Mouse (Mus musculus): ENCODE measurements around the gene Arhgdig.
A peak's percentile ranks its signal among the peaks of the same experiment; 100 is the strongest.

Gene Arhgdig

DNA sequence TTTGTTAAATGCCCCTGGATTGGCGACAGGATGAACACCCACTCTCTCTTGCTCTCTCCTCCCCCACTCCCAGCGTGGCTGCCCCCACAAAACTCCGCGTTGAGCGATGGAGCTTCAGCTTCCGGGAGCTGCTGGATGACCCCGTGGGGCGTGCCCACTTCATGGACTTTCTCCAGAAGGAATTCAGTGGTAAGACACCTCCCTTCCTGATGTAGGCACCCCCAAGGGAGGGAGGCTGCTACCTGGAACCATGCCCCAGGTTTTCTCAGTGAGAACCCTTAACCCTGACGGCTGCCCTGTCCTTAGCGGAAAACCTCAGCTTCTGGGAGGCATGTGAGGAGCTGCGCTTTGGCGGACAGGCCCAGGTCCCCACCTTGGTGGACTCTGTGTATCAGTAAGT lies at the start of gene Arhgdig:
TSS of gene Arhgdig (minus strand) at position 101 of the 400 bp plus-strand sequence.
- DNase-seq (ENCODE audit: low spot score) = no peak

DNA sequence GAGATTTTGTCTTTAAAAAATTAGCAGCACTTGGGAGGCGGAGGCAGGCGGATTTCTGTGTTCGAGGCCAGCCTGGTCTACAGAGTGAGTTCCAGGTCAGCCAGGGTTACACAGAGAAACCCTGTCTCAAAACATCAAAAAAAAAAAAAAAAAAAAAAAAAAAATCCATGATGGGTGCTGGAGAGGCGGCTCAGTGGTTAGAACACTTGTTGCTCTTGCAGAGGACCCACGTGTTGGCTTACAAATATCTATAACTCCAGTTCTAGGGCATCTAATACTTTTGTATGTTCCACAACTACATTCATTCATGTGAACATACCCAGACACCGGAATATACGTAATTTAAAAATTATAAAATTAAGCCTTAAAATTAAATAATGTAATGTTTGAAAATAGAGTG lies 47.7 kb upstream of the Arhgdig start:
- no peak for DNase-seq (ENCODE audit: low spot score)

DNA sequence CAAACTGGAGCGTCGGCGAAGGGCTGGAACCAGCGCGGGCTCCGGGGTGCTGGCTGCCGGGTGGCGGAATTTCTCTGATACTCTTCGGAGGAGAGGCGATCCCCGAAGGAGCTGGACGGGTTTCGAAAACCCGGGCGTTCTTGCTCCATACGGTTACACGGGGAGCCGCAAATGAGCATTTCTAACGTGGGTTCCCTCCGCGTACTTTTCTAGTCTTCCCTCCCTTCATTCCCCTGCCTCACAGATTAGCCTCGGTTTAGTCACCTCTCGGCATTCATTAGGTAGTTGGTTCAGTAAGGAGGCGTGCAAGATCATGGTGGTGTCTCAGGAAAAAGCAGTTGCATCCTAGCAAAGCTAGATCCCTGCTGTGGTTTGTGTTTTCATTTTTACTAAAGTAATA lies 45.8 kb upstream of the Arhgdig start:
- DNase-seq (ENCODE audit: low spot score) = no peak

DNA sequence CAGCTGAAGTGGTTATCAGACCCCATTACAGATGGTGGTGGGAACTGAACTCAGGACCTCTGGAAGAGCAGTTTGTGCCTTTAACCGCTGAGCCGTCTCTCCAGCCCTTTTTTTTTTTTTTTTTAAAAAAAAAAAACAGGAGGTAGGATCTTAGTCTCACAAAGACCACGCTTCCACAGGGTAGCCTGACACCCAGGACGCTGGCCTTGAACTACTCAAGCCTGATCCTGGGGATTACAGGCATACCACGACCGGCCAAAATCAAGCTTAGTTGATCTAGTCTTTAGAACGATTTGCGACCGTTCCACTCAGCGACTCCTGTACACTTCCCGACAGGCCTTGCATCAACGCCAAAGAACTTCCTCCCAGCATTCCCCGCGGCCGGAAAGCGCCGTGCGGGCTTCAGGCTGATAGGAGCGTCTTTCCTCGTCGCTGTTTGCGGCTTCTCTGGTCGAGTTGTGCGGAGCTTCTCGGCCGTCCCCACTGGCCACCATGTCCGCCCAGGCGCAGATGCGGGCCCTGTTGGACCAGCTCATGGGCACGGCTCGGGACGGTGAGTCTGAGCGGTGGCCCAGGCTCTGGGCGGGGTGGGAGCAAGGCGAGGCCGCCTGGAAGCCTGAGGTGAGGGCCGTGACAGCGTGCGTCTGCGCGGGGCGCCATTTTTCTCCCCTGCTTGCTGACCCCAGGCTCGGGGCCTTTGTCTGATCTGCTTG lies 45.1 kb upstream of the Arhgdig start, which contains the start of gene Luc7l:
TSS of gene Luc7l (plus strand) at position 358 of the 713 bp plus-strand sequence.
- peak; percentile 88 for DNase-seq (ENCODE audit: low spot score)

DNA sequence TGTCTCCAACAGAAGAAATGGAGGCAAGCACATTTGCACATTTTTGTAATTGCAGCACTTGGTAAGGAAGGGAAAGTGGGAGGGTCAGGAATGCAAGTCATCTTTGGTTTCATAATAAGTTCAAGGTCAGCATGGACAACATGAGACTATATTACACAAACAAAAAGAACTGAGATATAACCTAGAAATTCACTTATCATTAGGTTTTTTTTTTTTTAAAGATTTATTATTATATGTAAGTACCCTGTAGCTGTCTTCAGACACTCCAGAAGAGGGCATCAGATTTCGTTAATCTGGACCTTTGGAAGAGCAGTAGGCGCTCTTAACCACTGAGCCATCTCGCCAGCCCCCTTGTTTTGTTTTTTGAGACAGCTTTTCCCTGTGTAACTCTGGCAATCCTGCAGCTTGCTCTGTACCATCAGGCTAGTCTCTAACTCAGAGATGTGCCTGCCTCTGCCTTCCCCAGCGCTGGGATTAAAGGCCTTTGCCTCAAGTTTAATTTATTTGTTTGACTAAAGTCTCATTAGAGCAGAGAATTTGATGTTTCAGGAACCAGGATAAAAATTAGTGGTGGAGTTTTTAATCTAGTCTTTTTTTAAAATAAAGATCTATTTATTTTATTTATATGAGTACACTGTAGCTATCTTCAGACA lies 44.4 kb upstream of the Arhgdig start:
- no peak for DNase-seq (ENCODE audit: low spot score)

DNA sequence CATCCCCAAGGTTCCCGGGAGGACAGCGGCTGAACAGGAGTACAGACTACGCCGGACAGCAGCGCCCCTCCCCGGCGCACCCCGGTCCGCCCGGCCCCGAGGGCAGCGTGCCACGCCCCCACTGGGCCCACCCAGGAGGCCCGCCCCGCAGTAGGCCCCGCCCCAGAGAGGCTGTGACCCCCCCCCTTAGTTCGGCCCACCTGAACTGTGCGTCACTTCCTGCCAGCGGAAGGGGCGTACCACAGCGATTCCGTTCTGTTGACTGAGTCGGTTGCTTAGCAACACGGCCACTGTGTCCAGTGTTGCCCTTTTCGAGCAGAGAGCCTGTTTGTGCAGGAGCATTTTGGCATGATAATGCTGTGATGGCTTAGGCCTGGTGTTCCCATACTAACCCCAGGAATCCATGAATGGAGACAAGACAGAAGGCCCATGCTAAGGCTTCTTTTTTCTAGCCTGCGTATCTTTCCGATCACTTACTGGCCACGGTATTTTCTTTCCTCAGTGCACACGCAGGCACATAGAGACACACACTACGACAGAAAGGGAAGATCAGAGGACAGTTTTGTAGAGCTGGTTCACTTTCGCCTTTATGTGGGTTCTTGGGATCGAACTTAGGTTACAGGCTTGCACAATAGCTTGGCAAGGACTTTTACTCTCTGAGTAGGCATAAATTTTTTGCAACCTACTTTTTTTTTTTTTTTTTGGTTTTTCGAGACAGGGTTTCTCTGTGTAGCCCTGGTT lies 36.7 kb upstream of the Arhgdig start, which contains the start of gene Fam234a:
TSS of gene Fam234a (minus strand) at position 142 of the 741 bp plus-strand sequence.
- peak; percentile 91 for DNase-seq (ENCODE audit: low spot score)

DNA sequence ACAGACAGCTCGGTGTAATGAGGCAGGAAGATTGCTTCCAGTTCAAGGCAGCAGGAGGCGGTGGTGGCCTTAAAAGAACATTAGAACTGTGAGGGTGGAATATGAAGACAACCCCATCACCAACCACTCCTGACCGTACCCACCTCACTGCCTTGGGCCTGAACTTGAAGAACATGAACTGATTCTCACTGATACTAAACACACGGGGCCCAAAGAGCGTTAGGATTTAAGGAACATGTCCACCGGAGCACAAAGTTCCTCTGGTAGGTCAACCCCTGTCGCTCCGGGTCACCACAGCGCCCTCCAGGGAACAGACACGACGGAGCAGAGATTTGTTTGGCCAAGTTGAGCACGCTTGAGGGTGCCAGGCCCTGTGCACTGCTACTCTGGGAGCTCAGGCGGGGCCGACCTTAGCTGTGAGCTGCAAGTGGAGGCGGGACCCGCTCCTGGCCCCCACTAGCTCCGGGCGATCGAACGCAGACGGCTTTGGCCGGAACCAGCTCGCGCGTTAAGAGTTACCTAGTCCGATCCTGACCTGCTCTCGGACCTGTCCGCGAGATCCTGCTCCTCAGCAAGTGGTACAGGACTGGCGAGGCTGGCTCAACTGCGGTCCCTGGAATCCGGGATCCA lies 36.0 kb upstream of the Arhgdig start:
- no peak for DNase-seq (ENCODE audit: low spot score)

DNA sequence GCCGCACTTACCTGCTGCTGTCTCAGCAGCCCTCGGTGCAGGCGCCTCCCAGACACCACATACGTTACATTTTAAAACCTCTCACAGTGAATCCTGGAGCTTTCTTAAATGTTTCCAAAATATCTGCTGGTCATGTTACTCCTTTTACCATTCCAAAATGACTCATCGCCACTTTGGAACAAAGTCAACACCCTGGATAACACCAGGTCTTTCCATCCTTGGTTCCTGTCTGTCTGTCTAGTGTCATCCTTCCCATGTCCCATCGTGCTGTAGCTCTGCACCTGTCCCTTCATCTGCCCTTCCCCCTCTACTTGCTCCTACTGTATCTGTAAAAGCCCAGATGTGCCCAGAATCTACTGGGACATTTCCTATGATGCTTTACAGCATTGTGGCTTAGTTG lies 33.4 kb upstream of the Arhgdig start:
- no peak for DNase-seq (ENCODE audit: low spot score)

DNA sequence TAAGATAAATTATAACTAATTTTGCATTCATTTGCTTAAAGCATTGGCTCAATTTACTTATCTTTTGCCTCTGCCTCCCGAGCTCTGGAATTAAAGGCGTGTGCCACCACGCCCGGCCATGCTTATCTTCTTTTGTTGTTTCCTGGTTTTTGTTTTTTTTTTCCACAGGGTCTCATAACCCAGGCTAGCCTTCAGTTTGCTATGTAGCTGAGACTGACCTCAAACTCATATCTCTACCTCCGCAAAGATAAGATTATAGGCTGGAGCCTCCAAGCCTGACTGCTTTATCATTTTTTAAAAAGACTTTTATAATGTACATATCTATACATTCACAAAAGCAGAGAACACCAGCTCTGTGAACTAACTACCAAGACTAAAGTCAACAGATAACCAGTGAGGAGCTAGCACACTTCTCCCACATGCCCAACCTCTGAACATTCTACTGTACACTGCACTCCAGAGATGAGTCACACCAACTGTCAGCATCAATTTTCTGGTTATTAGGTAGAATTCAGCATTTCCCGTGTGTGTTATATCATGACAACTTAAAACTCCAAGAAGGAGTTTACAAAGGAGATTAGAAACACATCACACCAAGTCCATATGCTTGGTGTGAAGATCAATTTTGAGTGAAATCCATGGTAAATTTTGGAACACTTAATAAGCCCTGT lies 32.7 kb upstream of the Arhgdig start:
- no peak for DNase-seq (ENCODE audit: low spot score)

DNA sequence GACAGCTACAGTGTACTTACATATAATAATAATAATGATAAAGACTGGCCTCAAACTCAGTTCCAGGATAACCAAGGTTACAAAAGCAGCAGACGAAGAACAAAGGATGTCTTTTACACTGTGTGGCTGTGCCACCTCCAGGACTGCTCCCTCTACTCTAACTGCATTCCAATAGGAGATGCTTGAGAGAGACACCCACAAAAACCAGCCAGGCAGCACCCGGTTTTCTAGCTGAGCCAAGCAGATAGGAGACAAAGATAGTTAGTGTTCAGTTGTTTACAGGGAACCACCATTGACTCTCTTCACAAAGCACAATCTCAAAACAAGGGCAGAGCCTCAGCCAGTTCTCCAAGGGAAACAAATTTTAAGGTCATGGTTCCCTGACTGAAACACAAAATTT lies 32.0 kb upstream of the Arhgdig start:
- no peak for DNase-seq (ENCODE audit: low spot score)

DNA sequence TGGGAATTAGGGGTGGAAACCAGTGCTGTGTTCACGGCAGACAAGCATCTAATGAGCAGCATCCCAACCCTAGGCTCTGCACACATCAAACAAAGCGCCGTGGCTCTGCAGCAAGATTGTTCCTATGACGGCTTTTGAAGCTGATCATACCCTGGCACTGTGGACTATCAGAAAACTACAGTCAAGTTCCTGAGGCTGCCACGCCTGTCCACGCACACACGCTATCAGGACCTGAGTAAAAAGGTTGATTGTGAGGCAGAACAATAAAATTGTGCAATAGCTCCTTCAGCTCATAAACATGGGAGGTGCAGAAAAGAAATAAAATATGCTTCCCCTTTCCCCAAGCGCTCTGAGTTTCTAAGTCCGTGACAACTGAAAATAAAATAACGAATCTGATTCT lies 30.1 kb upstream of the Arhgdig start:
- no peak for DNase-seq (ENCODE audit: low spot score)

DNA sequence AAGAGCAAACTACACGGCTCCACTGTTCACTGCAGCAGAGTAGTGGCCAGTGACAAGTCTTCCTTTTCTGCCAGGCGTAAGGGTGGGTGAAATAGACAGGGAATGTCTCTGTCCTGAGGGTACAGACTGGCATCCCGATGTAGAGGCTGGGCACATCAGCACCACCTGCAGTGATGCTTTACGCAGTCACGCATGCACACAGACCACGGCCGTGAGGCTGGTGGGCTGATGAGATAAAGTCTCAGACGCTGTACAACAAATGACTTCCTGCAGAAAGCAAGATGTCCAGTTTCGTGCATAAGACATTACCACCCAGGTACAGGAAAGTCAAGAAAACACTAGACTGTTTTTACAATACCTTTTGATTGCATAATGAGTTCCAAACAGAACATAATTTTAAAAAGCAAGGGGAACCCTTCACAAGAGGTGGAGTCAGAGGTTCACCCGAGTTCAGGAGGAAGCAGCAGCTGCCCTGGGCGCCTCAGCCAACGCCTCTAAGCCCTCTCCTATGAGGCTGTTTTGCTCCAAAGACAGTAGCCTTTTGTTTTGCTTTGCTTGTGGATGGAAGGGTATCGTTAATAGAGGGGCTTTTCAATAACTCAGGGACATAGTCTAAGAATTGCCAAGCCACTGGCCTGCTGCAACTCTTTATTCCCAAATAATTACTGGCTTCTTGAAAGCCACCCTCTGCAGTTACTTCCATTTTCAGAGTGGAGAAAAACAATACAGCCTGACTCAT lies 27.7 kb upstream of the Arhgdig start:
- no peak for DNase-seq (ENCODE audit: low spot score)

DNA sequence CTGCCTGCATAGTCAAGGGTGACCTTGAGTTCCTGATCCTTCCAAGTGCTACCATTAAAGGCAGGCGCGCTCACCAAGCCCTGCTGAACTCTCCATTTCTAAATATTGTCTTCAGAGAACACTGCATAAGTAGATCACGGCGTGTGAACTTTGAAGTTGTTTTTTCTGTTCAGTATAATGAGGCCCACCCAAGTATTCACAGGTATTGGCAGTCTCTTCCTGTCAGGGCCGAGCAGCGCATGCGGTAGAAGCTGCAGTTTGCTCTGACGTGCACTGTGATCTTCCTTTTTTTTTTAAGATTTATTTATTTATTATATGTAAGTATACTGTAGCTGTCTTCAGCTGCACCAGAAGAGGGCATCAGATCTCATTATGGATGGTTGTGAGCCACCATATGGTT lies 26.8 kb upstream of the Arhgdig start:
- DNase-seq (ENCODE audit: low spot score) = no peak

DNA sequence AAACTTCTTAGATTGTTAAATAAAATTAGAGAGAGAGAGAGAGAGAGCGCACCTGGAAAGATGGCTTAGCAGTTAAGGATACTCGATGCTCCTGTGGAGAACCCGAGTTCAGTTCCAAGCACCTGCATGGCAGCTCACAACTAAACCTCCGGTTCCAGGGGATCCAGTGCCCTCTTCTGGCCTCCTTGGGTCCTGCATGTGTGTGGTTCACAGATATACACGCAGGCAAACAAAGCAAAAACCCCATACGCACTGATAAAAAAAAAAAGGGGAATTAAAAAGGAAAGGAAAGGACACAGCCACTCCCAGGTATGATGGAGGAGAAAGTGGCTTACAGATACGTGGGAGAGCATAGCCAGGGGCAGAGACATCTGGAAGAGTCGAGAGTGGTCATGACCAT lies 25.3 kb upstream of the Arhgdig start:
- no peak for DNase-seq (ENCODE audit: low spot score)

DNA sequence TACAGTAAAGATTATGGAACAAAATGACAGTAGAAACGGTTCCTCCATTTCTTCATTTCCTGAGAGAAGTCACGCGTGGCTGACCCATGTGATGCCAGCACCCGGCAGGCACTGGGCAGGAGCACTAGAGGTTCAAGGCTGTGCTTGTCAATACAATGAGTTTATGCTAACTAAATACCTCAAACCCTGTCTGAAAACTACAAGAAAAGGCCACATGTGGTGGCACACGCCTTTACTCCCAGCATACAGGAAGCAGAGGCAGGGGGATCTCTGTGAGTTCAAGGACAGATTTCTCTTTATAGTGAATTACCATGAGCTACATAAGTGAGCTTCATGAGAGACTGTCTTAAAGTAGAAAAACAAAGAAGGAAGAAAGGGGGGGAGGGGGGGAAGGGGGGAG lies 23.6 kb upstream of the Arhgdig start:
- no peak for DNase-seq (ENCODE audit: low spot score)

DNA sequence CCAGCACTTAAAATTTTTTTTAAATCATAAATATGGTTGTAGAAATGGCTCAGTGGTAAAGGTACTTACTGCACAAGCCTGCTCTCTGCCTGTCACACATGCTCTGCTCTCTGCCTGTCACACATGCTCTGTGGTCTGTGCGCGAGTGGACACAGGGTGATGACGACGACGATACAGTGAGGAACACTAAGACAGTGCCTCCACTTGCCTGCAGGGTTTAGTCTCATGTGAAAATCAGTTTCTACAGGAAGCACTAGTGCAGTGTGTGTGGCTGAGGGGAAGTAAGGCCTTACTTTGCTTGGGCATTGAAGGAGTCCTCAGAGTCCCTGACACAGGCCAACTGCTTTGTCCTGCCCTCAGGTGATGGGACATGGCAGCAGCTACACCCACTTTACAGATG lies 22.2 kb upstream of the Arhgdig start:
- DNase-seq (ENCODE audit: low spot score) = no peak

DNA sequence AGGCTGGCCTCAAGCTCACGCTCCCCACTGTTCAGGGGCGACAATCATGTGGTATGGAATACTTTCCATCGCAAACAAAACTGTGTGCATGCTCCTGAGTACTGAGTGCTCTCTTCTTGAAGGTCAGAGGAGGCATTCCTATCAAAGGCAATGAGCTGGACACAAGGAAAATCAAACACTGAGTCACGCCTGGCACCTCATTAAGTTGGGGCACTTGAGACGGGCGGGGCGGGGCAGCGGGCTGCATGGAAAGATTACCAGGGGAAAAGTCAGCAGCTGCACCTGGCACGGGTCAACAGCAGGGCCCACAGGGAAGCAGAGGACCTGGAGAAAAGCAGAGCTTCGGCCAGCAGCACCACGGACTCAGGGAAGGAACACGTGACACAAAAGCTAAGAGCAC lies 17.6 kb upstream of the Arhgdig start:
- no peak for DNase-seq (ENCODE audit: low spot score)

DNA sequence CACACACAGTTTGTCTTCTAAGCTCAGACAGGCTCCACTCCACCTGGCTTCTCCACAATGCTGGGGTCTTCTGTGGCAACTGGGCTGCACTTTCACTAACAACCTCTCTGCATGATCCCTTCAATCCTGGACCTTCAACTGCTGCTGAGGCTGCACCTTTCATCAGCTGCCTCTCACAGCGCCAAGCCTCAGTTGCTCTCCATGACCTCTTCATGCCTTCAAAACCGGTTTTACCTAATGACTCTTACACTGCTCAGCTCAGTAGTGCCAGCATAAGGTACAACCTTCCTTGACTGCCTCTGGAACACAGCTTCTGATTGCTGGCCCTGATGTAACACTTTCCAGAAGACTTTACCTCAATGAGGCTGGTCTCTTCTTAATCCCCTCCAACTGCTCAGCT lies 13.9 kb upstream of the Arhgdig start:
- DNase-seq (ENCODE audit: low spot score) = no peak

DNA sequence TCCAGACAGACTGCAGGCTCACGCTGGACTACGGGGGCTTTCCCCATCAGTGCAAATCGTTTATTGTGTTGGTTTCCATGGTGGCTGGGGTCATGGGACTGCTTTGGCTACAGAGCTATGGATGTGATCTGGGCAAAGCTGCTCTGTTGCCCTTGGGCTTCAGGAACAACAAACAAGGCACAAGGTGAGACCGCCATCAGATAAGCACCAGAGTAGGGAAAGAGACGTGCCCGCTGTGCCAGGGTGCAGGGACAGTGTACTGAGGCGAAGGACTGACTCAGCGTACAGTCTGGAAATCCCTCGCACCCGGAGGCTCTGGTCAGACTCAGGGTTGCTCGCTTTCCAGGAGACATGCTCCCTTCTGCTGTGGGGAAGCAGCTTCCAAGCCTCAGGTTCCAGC lies 5.1 kb upstream of the Arhgdig start:
- DNase-seq (ENCODE audit: low spot score) = no peak

DNA sequence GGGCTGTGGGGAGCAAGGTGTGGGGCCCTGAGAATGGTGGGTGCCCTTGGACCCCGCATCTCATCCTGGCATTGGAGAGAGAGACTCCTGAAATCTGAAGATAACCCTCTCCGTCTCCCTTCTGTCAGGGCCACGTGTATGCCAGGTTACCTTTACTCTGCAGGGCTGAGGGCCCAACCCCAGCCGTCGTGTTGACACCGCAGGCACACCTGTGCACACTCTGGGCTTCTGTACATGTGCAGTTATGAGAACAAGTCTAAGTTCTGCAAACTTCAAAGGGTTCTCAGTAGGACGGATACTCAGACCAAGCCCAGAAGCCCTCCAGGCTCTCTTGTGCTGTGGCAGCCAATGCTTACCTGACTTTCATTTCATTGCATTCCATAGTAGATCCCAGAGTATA lies 4.7 kb upstream of the Arhgdig start:
- no peak for DNase-seq (ENCODE audit: low spot score)

DNA sequence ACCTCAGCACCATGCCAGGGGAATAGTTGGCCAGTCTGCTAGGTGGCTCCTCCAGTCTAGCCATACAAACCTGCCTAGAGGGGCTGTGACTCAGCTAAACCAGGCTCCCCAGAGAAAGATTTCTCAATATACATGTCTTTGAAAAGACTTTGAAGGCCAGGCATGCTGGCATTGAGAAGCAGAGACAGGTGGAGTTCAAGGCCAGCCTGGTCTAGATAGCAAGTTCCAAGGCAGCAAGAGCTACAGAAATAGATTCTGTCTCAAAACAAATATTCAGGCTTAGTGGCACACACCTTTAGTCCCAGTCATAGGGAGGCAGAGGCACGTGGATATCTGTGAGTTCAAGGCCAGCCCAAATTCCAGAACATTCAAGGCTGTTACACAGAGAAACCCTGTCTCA lies 1.2 kb downstream of the Arhgdig start:
- DNase-seq (ENCODE audit: low spot score) = no peak
